Mouse (Mus musculus) myocyte (in vitro differentiated cells): ENCODE measurements around the gene Ppfia3. TPM values are rescaled to one million over a fixed set of nuclear protein-coding genes. Genes with fewer than 3 reads are reported as not detected.

Experiments used
- H3K27me3 ChIP-seq: one replicate; pipeline ENCODE4 v1.6.1; 2011; ENCODE audit not compliant: control insufficient read depth, insufficient read depth, insufficient read length
- H3K36me3 ChIP-seq: one replicate; pipeline ENCODE4 v1.6.1; 2011; ENCODE audit not compliant: control insufficient read depth, insufficient read depth
- H3K4me2 ChIP-seq: one replicate; pipeline ENCODE4 v1.6.1; 2011; ENCODE audit warnings: low read depth, control low read depth
- H3K4me3 ChIP-seq: one replicate; pipeline ENCODE4 v1.5.1; 2011; ENCODE audit warnings: mild to moderate bottlenecking, control low read depth, moderate library complexity
- H3K79me2 ChIP-seq: one replicate; pipeline ENCODE4 v1.6.1; 2011; ENCODE audit not compliant: control insufficient read depth, insufficient read depth
- H3ac ChIP-seq: one replicate; pipeline ENCODE4 v1.6.1; 2011; ENCODE audit not compliant: control insufficient read depth, insufficient read length
- CEBPB ChIP-seq: IDR thresholded peaks from 2 replicates; pipeline ENCODE4 v1.6.1; 2011; ENCODE audit warnings: mild to moderate bottlenecking, moderate library complexity; ENCODE audit not compliant: poor library complexity, insufficient read depth, severe bottlenecking
- E2F4 ChIP-seq: IDR thresholded peaks from one replicate; pipeline ENCODE4 v1.6.1; 2011; ENCODE audit warnings: mild to moderate bottlenecking, control low read depth, moderate library complexity; ENCODE audit not compliant: insufficient read depth
- MAX ChIP-seq: IDR thresholded peaks from one replicate; pipeline ENCODE4 v1.6.1; 2011; ENCODE audit warnings: low read depth, mild to moderate bottlenecking, control low read depth
- MYOD1 ChIP-seq, 3 experiments: IDR thresholded peaks; one replicate each; pipeline ENCODE4 v1.6.1; 2011; ENCODE audit warnings: control low read depth in 2 of 3, low read depth in 2 of 3, mild to moderate bottlenecking in 2 of 3, moderate library complexity in 1 of 3; ENCODE audit not compliant: insufficient read length in 2 of 3, control insufficient read depth in 1 of 3
- MYOG ChIP-seq, 3 experiments: IDR thresholded peaks; one replicate each; pipeline ENCODE4 v1.6.1; 2011; ENCODE audit warnings: control low read depth in 2 of 3, low read depth in 2 of 3, mild to moderate bottlenecking in 2 of 3; ENCODE audit not compliant: insufficient read length in 2 of 3, control insufficient read depth in 1 of 3, insufficient read depth in 1 of 3
- POLR2A ChIP-seq: IDR thresholded peaks from one replicate; pipeline ENCODE4 v1.6.1; 2011; ENCODE audit warnings: low read depth, mild to moderate bottlenecking, control low read depth, moderate library complexity; ENCODE audit not compliant: insufficient read length
- POLR2AphosphoS2 ChIP-seq: IDR thresholded peaks from one replicate; pipeline ENCODE4 v1.6.1; 2011; ENCODE audit warnings: low read depth, control low read depth; ENCODE audit not compliant: insufficient read length
- REST ChIP-seq: IDR thresholded peaks from one replicate; pipeline ENCODE4 v1.6.1; 2011; ENCODE audit warnings: mild to moderate bottlenecking, control low read depth, moderate library complexity; ENCODE audit not compliant: insufficient read depth, insufficient read length
- SRF ChIP-seq: IDR thresholded peaks from one replicate; pipeline ENCODE4 v1.6.1; 2011; ENCODE audit warnings: low read depth; ENCODE audit not compliant: control insufficient read depth, insufficient read length
- TCF12 ChIP-seq: IDR thresholded peaks from one replicate; pipeline ENCODE4 v1.6.1; 2011; ENCODE audit warnings: mild to moderate bottlenecking, control low read depth; ENCODE audit not compliant: poor library complexity, insufficient read depth, severe bottlenecking
- TCF3 ChIP-seq: IDR thresholded peaks from one replicate; pipeline ENCODE4 v1.6.1; 2011; ENCODE audit warnings: low read depth, control low read depth; ENCODE audit not compliant: insufficient read length
- USF1 ChIP-seq: IDR thresholded peaks from one replicate; pipeline ENCODE4 v1.6.1; 2011; ENCODE audit warnings: low read depth, mild to moderate bottlenecking, control low read depth, moderate library complexity
- polyA plus RNA-seq: library from polyadenylated mRNA; unstranded; fragments of >200 nt; fragmentation: generic; extraction: Trizol; gene quantifications from one replicate; pipeline ENCODE4 v1.2.1, GENCODE M21; 2012; ENCODE audit warnings: missing spikeins

The Ppfia3 gene
- polyA plus RNA-seq, 1 experiment: 6.6 TPM

GRCm38 (mm10) chr7:45328841-45329475 lies 37.9 kb downstream of the Ppfia3 start:
- H3K4me2 ChIP-seq: no peak overlapping the region
- H3K79me2 ChIP-seq: no peaks in the 10 kb centered on the region
- H3K36me3 ChIP-seq: peaks cover 15% of the 10 kb centered on the region
- H3K4me3 ChIP-seq: no peak overlapping the region
- no peak for TF ChIP-seq CEBPB
- no peak for TF ChIP-seq TCF12
- no peak for TF ChIP-seq E2F4
- no peak for TF ChIP-seq POLR2A
- no peak for TF ChIP-seq SRF
- TF ChIP-seq MYOG (IDR thresholded peaks at IDR 0.05; ENCODE audit: control insufficient read depth in 1 of 3, insufficient read depth in 1 of 3, insufficient read length in 2 of 3, low read depth in 2 of 3): no peak
- no peak for TF ChIP-seq USF1
- TF ChIP-seq MAX: no peak
- no peak for TF ChIP-seq TCF3
- no peaks in the 10 kb centered on the region for H3K27me3 ChIP-seq
- H3ac ChIP-seq: no peak overlapping the region

- Histone ChIP-seq H3K4me3 (no peak overlapping the region), H3K79me2 (no peaks in the 10 kb centered on the region), H3ac (no peak overlapping the region), H3K27me3 (no peaks in the 10 kb centered on the region), H3K36me3 (peaks cover 17% of the 10 kb centered on the region), H3K4me2 (no peak overlapping the region)
- no peak for TF ChIP-seq TCF12
- TF ChIP-seq REST: no peak
- TF ChIP-seq POLR2A: no peak
- TF ChIP-seq USF1: no peak
- no peak for TF ChIP-seq E2F4
- no peak for TF ChIP-seq TCF3
- TF ChIP-seq SRF: no peak
- no peak for TF ChIP-seq CEBPB
- TF ChIP-seq MAX: no peak
- TF ChIP-seq MYOG (IDR thresholded peaks at IDR 0.05; ENCODE audit: control insufficient read depth in 1 of 3, insufficient read depth in 1 of 3, insufficient read length in 2 of 3, low read depth in 2 of 3): no peak
- no peak for TF ChIP-seq MYOD1 (IDR thresholded peaks at IDR 0.05; ENCODE audit: control insufficient read depth in 1 of 3, insufficient read length in 2 of 3, low read depth in 2 of 3)
- no peak for TF ChIP-seq POLR2AphosphoS2
Measured at GRCm38 (mm10) chr7:45325800-45326199, 41.0 kb downstream of the Ppfia3 start.

GRCm38 (mm10) chr7:45323069-45323468 lies 43.8 kb downstream of the Ppfia3 start:
- Histone ChIP-seq H3K4me2 (no peak overlapping the region), H3K27me3 (no peaks in the 10 kb centered on the region), H3ac (no peak overlapping the region), H3K4me3 (no peak overlapping the region), H3K36me3 (peaks cover 21% of the 10 kb centered on the region), H3K79me2 (no peaks in the 10 kb centered on the region)
- TF ChIP-seq REST (no peak), MYOG (IDR thresholded peaks at IDR 0.05; ENCODE audit: control insufficient read depth in 1 of 3, insufficient read depth in 1 of 3, insufficient read length in 2 of 3, low read depth in 2 of 3) (no peak), MYOD1 (IDR thresholded peaks at IDR 0.05; ENCODE audit: control insufficient read depth in 1 of 3, insufficient read length in 2 of 3, low read depth in 2 of 3) (no peak), E2F4 (no peak), SRF (no peak)

GRCm38 (mm10) chr7:45322245-45322644 lies 44.6 kb downstream of the Ppfia3 start:
- Histone ChIP-seq H3K27me3 (no peaks in the 10 kb centered on the region), H3K4me3 (no peak overlapping the region), H3K79me2 (no peaks in the 10 kb centered on the region), H3K36me3 (peaks cover 21% of the 10 kb centered on the region), H3ac (no peak overlapping the region), H3K4me2 (no peak overlapping the region)
- no peak for TF ChIP-seq E2F4
- no peak for TF ChIP-seq MAX
- no peak for TF ChIP-seq POLR2A
- TF ChIP-seq MYOG (IDR thresholded peaks at IDR 0.05; ENCODE audit: control insufficient read depth in 1 of 3, insufficient read depth in 1 of 3, insufficient read length in 2 of 3, low read depth in 2 of 3): no peak

- Histone ChIP-seq H3K4me3 (no peak overlapping the region), H3K36me3 (peaks cover 5% of the 10 kb centered on the region), H3K27me3 (no peaks in the 10 kb centered on the region), H3K79me2 (no peaks in the 10 kb centered on the region), H3ac (no peak overlapping the region), H3K4me2 (no peak overlapping the region)
- TF ChIP-seq TCF3 (no peak), MYOD1 (IDR thresholded peaks at IDR 0.05; ENCODE audit: control insufficient read depth in 1 of 3, insufficient read length in 2 of 3, low read depth in 2 of 3) (no peak), POLR2A (no peak), TCF12 (no peak), E2F4 (no peak), MYOG (IDR thresholded peaks at IDR 0.05; ENCODE audit: control insufficient read depth in 1 of 3, insufficient read depth in 1 of 3, insufficient read length in 2 of 3, low read depth in 2 of 3) (no peak), USF1 (no peak), MAX (no peak), SRF (no peak), POLR2AphosphoS2 (no peak), CEBPB (no peak), REST (no peak)
Measured at GRCm38 (mm10) chr7:45316536-45316935, 50.3 kb downstream of the Ppfia3 start.
